Mouse (Mus musculus): ENCODE measurements around the gene Plekhg2. TPM values are rescaled to one million over a fixed set of nuclear protein-coding genes. Genes with fewer than 3 reads are reported as not detected.

Plekhg2 gene
- polyA plus RNA-seq, 1 experiment from 2014 or later = 54.4 TPM

GRCm38 (mm10) chr7:28374647-28375046 lies 2.2 kb upstream of the Plekhg2 start:
- no peaks in the 10 kb centered on the region for H3K9me3 ChIP-seq
- H3K9ac ChIP-seq = no peak overlapping the region
- no peak overlapping the region for H3K4me2 ChIP-seq
- no peak overlapping the region for H3K4me3 ChIP-seq
- peaks cover 16% of the 10 kb centered on the region for H3K36me3 ChIP-seq
- WGBS = 63% methylated on average over 10 of the region's 10 CpGs
- peaks cover 64% of the 10 kb centered on the region for H3K4me1 ChIP-seq
- H3K27me3 ChIP-seq = no peaks in the 10 kb centered on the region
- H3K27ac ChIP-seq = peak overlapping the region; percentile 97
- no peak for ATAC-seq (ENCODE audit: insufficient number of reproducible peaks, low FRiP score, low TSS enrichment, low read depth)

- peaks cover 60% of the 10 kb centered on the region for H3K4me1 ChIP-seq
- H3K27ac ChIP-seq = peak overlapping the region; percentile 97
- no peak overlapping the region for H3K9ac ChIP-seq
- H3K36me3 ChIP-seq = peaks cover 20% of the 10 kb centered on the region
- 72% methylated on average over 7 of the region's 7 CpGs for WGBS
- no peak overlapping the region for H3K4me3 ChIP-seq
- no peak overlapping the region for H3K4me2 ChIP-seq
- ATAC-seq (ENCODE audit: insufficient number of reproducible peaks, low FRiP score, low TSS enrichment, low read depth) = no peak
- H3K9me3 ChIP-seq = no peaks in the 10 kb centered on the region
- H3K27me3 ChIP-seq = no peaks in the 10 kb centered on the region
Observed at GRCm38 (mm10) chr7:28373891-28374495, 1.6 kb upstream of the Plekhg2 start.

- no peaks in the 10 kb centered on the region for H3K9me3 ChIP-seq
- H3K36me3 ChIP-seq = peaks cover 29% of the 10 kb centered on the region
- H3K4me1 ChIP-seq = peaks cover 57% of the 10 kb centered on the region
- WGBS = 2% methylated on average over 9 of the region's 9 CpGs
- H3K4me3 ChIP-seq = peak overlapping the region; percentile 76
- no peak overlapping the region for H3K9ac ChIP-seq
- H3K27me3 ChIP-seq = no peaks in the 10 kb centered on the region
- H3K27ac ChIP-seq = peak overlapping the region; percentile 95
- ATAC-seq (ENCODE audit: insufficient number of reproducible peaks, low FRiP score, low TSS enrichment, low read depth) = peak; percentile 1; the same call in 1 of the 2 replicates
- H3K4me2 ChIP-seq = peak overlapping the region; percentile 80
Observed at GRCm38 (mm10) chr7:28373131-28373581, 757 bp upstream of the Plekhg2 start.

GRCm38 (mm10) chr7:28371514-28371989 lies 847 bp downstream of the Plekhg2 start:
- peak overlapping the region; percentile 83 for H3K9ac ChIP-seq
- H3K27me3 ChIP-seq = no peaks in the 10 kb centered on the region
- 0% methylated on average over 40 of the region's 43 CpGs for WGBS
- H3K4me1 ChIP-seq = peaks cover 43% of the 10 kb centered on the region
- peak overlapping the region; percentile 80 for H3K4me2 ChIP-seq
- H3K4me3 ChIP-seq = peak overlapping the region; percentile 76
- peaks cover 36% of the 10 kb centered on the region for H3K36me3 ChIP-seq
- peak overlapping the region; percentile 95 for H3K27ac ChIP-seq
- no peaks in the 10 kb centered on the region for H3K9me3 ChIP-seq
- no peak for ATAC-seq (ENCODE audit: insufficient number of reproducible peaks, low FRiP score, low TSS enrichment, low read depth)

- ATAC-seq (ENCODE audit: insufficient number of reproducible peaks, low FRiP score, low TSS enrichment, low read depth) = no peak
- Histone ChIP-seq H3K4me3 (peak overlapping the region; percentile 76), H3K9me3 (no peaks in the 10 kb centered on the region), H3K36me3 (peaks cover 41% of the 10 kb centered on the region), H3K9ac (peak overlapping the region; percentile 83), H3K27ac (peak overlapping the region; percentile 95), H3K4me1 (peaks cover 38% of the 10 kb centered on the region), H3K4me2 (peak overlapping the region; percentile 80), H3K27me3 (no peaks in the 10 kb centered on the region)
- 4% methylated on average over 11 of the region's 11 CpGs for WGBS
Observed at GRCm38 (mm10) chr7:28370977-28371513, 1.4 kb downstream of the Plekhg2 start.

- WGBS = 88% methylated on average over 14 of the region's 14 CpGs
- peak overlapping the region; percentile 76 for H3K4me3 ChIP-seq
- no peak overlapping the region for H3K27ac ChIP-seq
- 0 out of 2 replicates have a peak overlapping the region, but pooled peaks have one; percentile 7 for H3K9ac ChIP-seq
- no peaks in the 10 kb centered on the region for H3K9me3 ChIP-seq
- H3K4me2 ChIP-seq = peak overlapping the region; percentile 80
- no peaks in the 10 kb centered on the region for H3K27me3 ChIP-seq
- H3K36me3 ChIP-seq = peaks cover 51% of the 10 kb centered on the region
- H3K4me1 ChIP-seq = peaks cover 30% of the 10 kb centered on the region
- ATAC-seq (ENCODE audit: insufficient number of reproducible peaks, low FRiP score, low TSS enrichment, low read depth) = no peak
Observed at GRCm38 (mm10) chr7:28370051-28370450, 2.3 kb downstream of the Plekhg2 start.

- Histone ChIP-seq H3K27ac (no peak overlapping the region), H3K4me2 (no peak overlapping the region), H3K36me3 (peaks cover 67% of the 10 kb centered on the region), H3K9me3 (no peaks in the 10 kb centered on the region), H3K4me1 (peaks cover 16% of the 10 kb centered on the region), H3K27me3 (no peaks in the 10 kb centered on the region), H3K4me3 (no peak overlapping the region), H3K9ac (no peak overlapping the region)
- 91% methylated on average over 16 of the region's 16 CpGs for WGBS
- no peak for ATAC-seq (ENCODE audit: insufficient number of reproducible peaks, low FRiP score, low TSS enrichment, low read depth)
Observed at GRCm38 (mm10) chr7:28368276-28368920, 4.0 kb downstream of the Plekhg2 start.

GRCm38 (mm10) chr7:28367663-28368275 lies 4.6 kb downstream of the Plekhg2 start:
- 95% methylated on average over 16 of the region's 16 CpGs for WGBS
- H3K9ac ChIP-seq = no peak overlapping the region
- H3K27me3 ChIP-seq = no peaks in the 10 kb centered on the region
- ATAC-seq (ENCODE audit: insufficient number of reproducible peaks, low FRiP score, low TSS enrichment, low read depth) = no peak
- H3K4me2 ChIP-seq = no peak overlapping the region
- H3K9me3 ChIP-seq = no peaks in the 10 kb centered on the region
- no peak overlapping the region for H3K27ac ChIP-seq
- H3K36me3 ChIP-seq = peaks cover 72% of the 10 kb centered on the region
- no peak overlapping the region for H3K4me3 ChIP-seq
- H3K4me1 ChIP-seq = peaks cover 16% of the 10 kb centered on the region

GRCm38 (mm10) chr7:28362441-28363060 lies 9.8 kb downstream of the Plekhg2 start:
- Histone ChIP-seq H3K36me3 (peaks cover 85% of the 10 kb centered on the region), H3K9me3 (no peaks in the 10 kb centered on the region), H3K27ac (no peak overlapping the region), H3K27me3 (no peaks in the 10 kb centered on the region), H3K4me1 (peaks cover 19% of the 10 kb centered on the region), H3K9ac (no peak overlapping the region), H3K4me2 (no peak overlapping the region), H3K4me3 (no peak overlapping the region)
- WGBS = 82% methylated on average over 16 of the region's 16 CpGs
- ATAC-seq (ENCODE audit: insufficient number of reproducible peaks, low FRiP score, low TSS enrichment, low read depth) = no peak

GRCm38 (mm10) chr7:28361647-28362341 lies 10.6 kb downstream of the Plekhg2 start:
- peaks cover 78% of the 10 kb centered on the region for H3K36me3 ChIP-seq
- 94% methylated on average over 20 of the region's 20 CpGs for WGBS
- H3K4me3 ChIP-seq = no peak overlapping the region
- no peak overlapping the region for H3K27ac ChIP-seq
- H3K27me3 ChIP-seq = no peaks in the 10 kb centered on the region
- no peak overlapping the region for H3K9ac ChIP-seq
- ATAC-seq (ENCODE audit: insufficient number of reproducible peaks, low FRiP score, low TSS enrichment, low read depth) = no peak
- H3K4me1 ChIP-seq = peaks cover 26% of the 10 kb centered on the region
- H3K9me3 ChIP-seq = no peaks in the 10 kb centered on the region
- H3K4me2 ChIP-seq = no peak overlapping the region

- H3K4me3 ChIP-seq = no peak overlapping the region
- peaks cover 29% of the 10 kb centered on the region for H3K4me1 ChIP-seq
- H3K27ac ChIP-seq = no peak overlapping the region
- H3K4me2 ChIP-seq = no peak overlapping the region
- ATAC-seq (ENCODE audit: insufficient number of reproducible peaks, low FRiP score, low TSS enrichment, low read depth) = no peak
- H3K9me3 ChIP-seq = no peaks in the 10 kb centered on the region
- H3K36me3 ChIP-seq = peaks cover 64% of the 10 kb centered on the region
- H3K27me3 ChIP-seq = no peaks in the 10 kb centered on the region
- no peak overlapping the region for H3K9ac ChIP-seq
- WGBS = 91% methylated on average over 6 of the region's 6 CpGs
Observed at GRCm38 (mm10) chr7:28360291-28360690, 12.1 kb downstream of the Plekhg2 start.

Data from limb, embryonic 15.5 days (tissue).